Mouse (Mus musculus) E14TG2a.4 (cell line): ENCODE data around the gene Hoxd1.
A peak's percentile ranks its signal among the peaks of the same experiment; 100 is the strongest.

Experiments used
- H3K27me3 ChIP-seq: 2 replicates; pipeline ENCODE4 v1.6.1; 2014; ENCODE audit warnings: low read length, control low read depth; ENCODE audit not compliant: insufficient read depth
- H3K36me3 ChIP-seq: 2 replicates; pipeline ENCODE4 v1.6.1; 2014; ENCODE audit warnings: low read length, control low read depth; ENCODE audit not compliant: insufficient read depth
- H3K4me1 ChIP-seq: replicated peaks from 2 replicates; pipeline ENCODE4 v1.6.1; 2014; ENCODE audit warnings: low read depth, low read length, control low read depth
- H3K4me3 ChIP-seq: replicated peaks from 2 replicates; pipeline ENCODE4 v1.5.1; 2014; ENCODE audit warnings: mild to moderate bottlenecking, low read length
- H3K9me3 ChIP-seq: 2 replicates; pipeline ENCODE4 v1.6.1; 2014; ENCODE audit warnings: low read length, control low read depth
- CTCF ChIP-seq: conservative IDR thresholded peaks from 2 replicates; pipeline ENCODE4 v1.5.1; 2014; ENCODE audit warnings: low read length
- NANOG ChIP-seq: IDR thresholded peaks from 2 replicates; pipeline ENCODE4 v1.6.1; 2014; ENCODE audit warnings: borderline replicate concordance, low read length, mixed read lengths
- POU5F1 ChIP-seq: IDR thresholded peaks from 2 replicates; pipeline ENCODE4 v1.6.1; 2014; ENCODE audit warnings: low read length, borderline replicate concordance

Hoxd1 gene

DNA sequence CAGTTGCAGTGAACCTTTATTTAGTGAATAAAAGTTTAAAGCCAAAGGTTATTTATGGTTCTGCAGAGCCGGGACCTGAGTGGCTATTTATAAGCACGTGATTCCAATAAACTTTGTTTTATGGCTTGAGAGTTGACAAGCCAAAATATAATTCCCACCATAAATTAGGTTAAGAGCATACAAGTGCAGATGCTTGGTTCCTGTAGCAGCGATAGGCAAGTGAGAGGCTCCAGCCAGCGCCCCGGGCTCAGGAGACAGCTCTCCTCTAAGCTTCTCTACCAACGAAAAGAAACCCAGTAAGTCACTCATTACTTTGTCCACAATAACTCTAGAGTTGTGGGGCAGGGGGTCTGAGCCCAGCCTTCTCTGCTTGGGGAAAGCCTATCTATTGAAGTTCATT is 40.9 kb upstream of the Hoxd1 start:
- TF ChIP-seq POU5F1, result no peak
- TF ChIP-seq NANOG, result no peak
- no peak for TF ChIP-seq CTCF
- Histone ChIP-seq H3K27me3 (peaks cover 93% of the 10 kb centered on the region), H3K36me3 (no peaks in the 10 kb centered on the region), H3K4me3 (no peak overlapping the region), H3K4me1 (peaks cover 44% of the 10 kb centered on the region), H3K9me3 (0 out of 2 replicates have a peak, but pooled peaks cover 2% of the 10 kb centered on the region)

DNA sequence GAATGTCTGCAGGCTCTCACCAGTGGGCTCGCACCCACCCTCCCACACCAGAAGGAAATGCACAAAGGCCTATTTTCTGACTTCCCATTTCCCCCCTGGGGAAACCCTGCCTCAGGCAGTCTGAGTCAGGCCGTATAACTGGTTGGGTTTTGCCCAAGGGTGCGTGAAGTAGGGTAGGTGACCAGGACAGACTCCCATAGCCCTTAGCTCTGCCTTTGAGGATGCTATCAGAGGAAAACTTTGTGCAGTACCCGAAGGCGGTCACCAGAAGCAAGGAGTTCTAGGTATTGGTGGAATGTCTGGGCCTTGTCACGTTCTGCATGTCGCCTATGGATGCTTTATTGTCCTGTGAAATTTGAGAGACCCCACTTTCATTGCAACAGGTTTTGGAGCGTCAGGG is 39.8 kb upstream of the Hoxd1 start:
- Histone ChIP-seq H3K4me1 (peaks cover 46% of the 10 kb centered on the region), H3K36me3 (no peaks in the 10 kb centered on the region), H3K27me3 (peaks cover 93% of the 10 kb centered on the region), H3K4me3 (peak overlapping the region; percentile 32), H3K9me3 (0 out of 2 replicates have a peak, but pooled peaks cover 2% of the 10 kb centered on the region)
- TF ChIP-seq POU5F1 (no peak), CTCF (no peak), NANOG (no peak)

DNA sequence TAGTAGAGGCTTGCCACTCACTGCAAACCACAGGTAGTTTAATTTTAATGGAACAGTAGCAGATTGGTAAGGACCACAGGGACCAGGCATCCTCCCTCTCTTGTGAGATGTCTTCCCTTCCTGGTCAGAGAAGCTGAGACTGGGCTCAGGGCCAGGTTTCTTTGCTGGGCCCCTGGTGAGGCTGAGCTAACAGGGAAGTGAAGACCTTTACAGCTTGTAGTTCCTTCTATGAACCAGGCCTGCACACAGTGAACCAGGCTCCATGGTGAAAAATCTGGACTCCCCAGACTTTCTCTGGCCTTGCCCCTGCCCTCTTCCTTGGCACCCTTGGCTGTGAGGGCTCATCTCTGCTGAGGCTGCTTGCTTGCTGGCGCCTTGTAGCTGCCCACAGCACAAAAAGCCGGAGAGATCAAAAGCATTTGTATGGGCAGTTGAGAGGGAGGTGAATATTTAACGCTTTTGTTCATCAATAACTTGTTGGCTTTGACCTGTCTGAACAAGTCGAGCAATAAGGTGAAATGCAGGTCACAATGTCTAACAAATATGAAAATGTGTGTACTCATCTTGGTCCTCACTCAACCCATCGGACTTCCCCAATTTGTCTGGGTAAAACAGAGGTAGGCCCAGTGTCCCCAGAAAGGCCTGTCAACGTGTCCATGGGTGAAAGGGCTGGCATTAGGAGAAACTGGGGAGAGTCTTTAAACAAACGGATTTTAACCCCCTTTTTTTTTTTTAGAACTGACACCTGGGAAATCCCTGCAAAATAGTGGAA is 38.4 kb upstream of the Hoxd1 start:
- H3K36me3 ChIP-seq, result no peaks in the 10 kb centered on the region
- H3K4me3 ChIP-seq, result no peak overlapping the region
- H3K27me3 ChIP-seq, result peaks cover 95% of the 10 kb centered on the region
- H3K9me3 ChIP-seq, result 0 out of 2 replicates have a peak, but pooled peaks cover 2% of the 10 kb centered on the region
- H3K4me1 ChIP-seq, result peaks cover 52% of the 10 kb centered on the region
- TF ChIP-seq CTCF (no peak), NANOG (no peak), POU5F1 (no peak)

DNA sequence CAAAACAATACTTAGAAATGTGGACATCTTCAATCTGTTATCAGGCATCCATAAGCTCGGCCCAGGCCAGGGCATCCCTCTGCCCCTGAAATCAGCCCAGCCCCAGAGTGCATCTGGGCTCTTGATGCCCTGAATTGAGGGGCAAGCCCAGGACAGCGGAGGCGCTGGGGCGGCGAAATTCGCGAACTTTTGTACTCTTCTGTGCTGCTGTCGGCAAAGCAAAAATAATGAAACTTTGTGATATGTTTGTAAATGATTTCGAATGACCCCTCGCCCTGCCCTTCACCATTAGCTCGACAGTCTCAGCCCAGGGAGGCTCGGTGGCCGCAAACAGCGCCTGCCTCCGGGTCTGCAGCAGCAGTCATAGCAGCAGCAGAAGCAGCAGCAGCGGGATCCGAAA is 37.6 kb upstream of the Hoxd1 start:
- peaks cover 45% of the 10 kb centered on the region for H3K4me1 ChIP-seq
- peaks cover 93% of the 10 kb centered on the region for H3K27me3 ChIP-seq
- no peak overlapping the region for H3K4me3 ChIP-seq
- no peaks in the 10 kb centered on the region for H3K36me3 ChIP-seq
- TF ChIP-seq POU5F1 (no peak), NANOG (no peak), CTCF (no peak)
- 0 out of 2 replicates have a peak, but pooled peaks cover 2% of the 10 kb centered on the region for H3K9me3 ChIP-seq

DNA sequence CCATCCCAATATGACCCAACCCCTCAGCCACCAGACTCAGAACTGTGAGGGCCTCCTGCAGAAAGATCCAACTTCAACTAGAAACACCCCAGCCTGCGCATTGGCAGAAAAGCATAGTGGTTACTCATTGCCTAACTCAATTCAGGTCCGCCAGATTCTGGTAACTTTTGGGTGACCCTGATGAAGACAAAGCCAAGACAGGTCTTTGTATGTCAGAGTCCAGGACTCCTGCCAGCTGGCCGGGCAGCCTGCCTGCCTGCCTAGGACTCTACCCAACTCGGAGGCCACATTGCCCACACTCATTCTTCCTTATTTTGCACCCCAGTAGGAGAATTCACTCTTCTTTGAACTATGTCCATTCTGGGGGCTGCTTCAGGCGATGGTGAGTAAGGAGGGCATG is 36.2 kb upstream of the Hoxd1 start, which contains the start of gene Gm28230:
Gene Gm28230 (plus strand): TSS at position 178 of the 400 bp plus-strand sequence.
- 0 out of 2 replicates have a peak, but pooled peaks cover 2% of the 10 kb centered on the region for H3K9me3 ChIP-seq
- peak within 1 kb of the TSS; percentile 76 for H3K4me3 ChIP-seq
- TF ChIP-seq POU5F1 (no peak), NANOG (no peak), CTCF (no peak)
- peaks cover 41% of the 10 kb centered on the region for H3K4me1 ChIP-seq
- peaks cover 97% of the 10 kb centered on the region for H3K27me3 ChIP-seq
- H3K36me3 ChIP-seq, result no peaks in the 10 kb centered on the region

DNA sequence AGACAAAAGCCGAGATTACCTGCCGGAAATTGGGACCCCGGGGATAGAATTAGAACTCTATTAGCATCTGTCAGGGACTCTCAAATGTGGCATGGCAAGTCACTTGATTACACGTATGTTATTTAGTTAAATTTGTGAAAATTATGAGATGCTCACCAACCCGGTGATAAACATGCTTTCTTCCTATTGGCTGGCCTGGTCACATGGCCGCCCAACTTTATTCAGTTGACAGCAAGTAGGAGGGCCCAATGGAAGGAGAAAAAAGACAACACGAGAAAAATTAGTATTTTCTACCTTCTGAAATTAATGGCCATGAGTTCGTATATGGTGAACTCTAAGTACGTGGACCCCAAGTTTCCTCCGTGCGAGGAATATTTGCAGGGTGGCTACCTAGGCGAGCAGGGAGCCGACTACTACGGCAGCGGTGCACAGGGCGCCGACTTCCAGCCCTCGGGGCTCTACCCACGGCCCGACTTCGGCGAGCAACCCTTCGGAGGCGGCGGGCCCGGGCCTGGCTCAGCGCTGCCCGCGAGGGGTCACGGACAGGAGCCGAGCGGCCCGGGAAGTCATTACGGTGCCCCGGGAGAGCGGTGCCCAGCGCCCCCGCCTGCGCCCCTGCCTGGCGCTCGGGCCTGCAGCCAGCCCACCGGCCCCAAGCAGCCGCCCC is 35.7 kb upstream of the Hoxd1 start:
- peaks cover 41% of the 10 kb centered on the region for H3K4me1 ChIP-seq
- no peaks in the 10 kb centered on the region for H3K36me3 ChIP-seq
- TF ChIP-seq POU5F1 (no peak), NANOG (no peak), CTCF (no peak)
- peaks cover 96% of the 10 kb centered on the region for H3K27me3 ChIP-seq
- peak overlapping the region; percentile 76 for H3K4me3 ChIP-seq
- 0 out of 2 replicates have a peak, but pooled peaks cover 2% of the 10 kb centered on the region for H3K9me3 ChIP-seq

DNA sequence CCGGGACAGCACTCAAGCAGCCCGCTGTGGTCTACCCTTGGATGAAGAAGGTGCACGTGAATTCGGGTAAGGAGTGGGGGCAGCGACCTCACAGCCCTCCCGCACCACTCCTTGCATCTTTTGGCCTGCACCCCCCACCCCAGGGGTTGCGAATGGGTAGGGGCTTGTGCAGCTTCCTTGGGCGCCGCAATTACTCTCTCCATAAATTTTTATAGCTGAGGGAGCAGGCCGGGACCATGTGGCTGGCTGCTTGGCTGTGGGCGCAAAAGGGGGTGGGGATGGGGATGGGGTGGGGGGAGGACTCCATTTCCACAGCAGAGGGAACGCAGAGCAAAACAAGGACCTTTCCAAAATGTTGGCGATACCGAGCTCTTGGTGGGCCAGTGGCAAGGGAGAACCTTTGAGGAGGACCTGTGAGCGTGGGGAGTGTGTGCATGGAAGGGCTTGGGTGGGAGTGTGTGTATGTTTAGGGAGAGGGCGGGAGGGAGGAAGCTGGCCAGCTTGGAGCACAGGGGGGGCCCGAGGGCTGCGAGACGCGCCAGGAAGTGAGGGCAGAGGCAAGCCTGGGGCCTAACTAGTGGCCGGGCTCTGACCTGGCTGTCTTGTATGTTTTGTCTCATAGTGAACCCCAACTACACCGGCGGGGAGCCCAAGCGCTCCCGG is 35.0 kb upstream of the Hoxd1 start:
- peaks cover 96% of the 10 kb centered on the region for H3K27me3 ChIP-seq
- 0 out of 2 replicates have a peak, but pooled peaks cover 2% of the 10 kb centered on the region for H3K9me3 ChIP-seq
- peak overlapping the region; percentile 76 for H3K4me3 ChIP-seq
- H3K36me3 ChIP-seq, result no peaks in the 10 kb centered on the region
- H3K4me1 ChIP-seq, result peaks cover 40% of the 10 kb centered on the region
- TF ChIP-seq NANOG (no peak), POU5F1 (no peak)

DNA sequence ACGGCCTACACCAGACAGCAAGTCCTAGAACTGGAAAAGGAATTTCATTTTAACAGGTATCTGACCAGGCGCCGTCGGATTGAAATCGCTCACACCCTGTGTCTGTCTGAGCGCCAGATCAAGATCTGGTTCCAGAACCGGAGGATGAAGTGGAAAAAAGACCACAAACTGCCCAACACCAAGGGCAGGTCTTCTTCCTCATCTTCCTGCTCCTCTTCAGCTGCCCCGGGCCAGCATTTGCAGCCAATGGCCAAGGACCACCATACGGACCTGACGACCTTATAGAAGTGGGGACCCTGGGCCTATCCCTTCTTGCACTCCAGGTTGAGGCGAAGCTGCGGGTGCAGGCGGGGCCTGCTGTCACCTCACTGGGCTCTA is 34.5 kb upstream of the Hoxd1 start:
- Histone ChIP-seq H3K4me3 (0 out of 2 replicates have a peak overlapping the region, but pooled peaks have one; percentile 29), H3K9me3 (0 out of 2 replicates have a peak, but pooled peaks cover 2% of the 10 kb centered on the region), H3K27me3 (peaks cover 96% of the 10 kb centered on the region), H3K36me3 (no peaks in the 10 kb centered on the region), H3K4me1 (peaks cover 34% of the 10 kb centered on the region)
- TF ChIP-seq CTCF (no peak), POU5F1 (no peak)
